Mouse (Mus musculus) layer of hippocampus, adult 2 months (tissue): ENCODE data around the gene Fn1. TPM values are rescaled to one million over a fixed set of nuclear protein-coding genes. Genes with fewer than 3 reads are reported as not detected.

ENCODE experiments used
- DNase-seq, 2 experiments: peaks; one replicate each; pipeline ENCODE4 v3.0.0; 2022; ENCODE audit warnings: low spot score in 2 of 2
- H3K27ac ChIP-seq: fragments of 200-600 bp; 2 replicates; pipeline ENCODE4 v1.8.1; 2022
- H3K4me3 ChIP-seq: fragments of 200-600 bp; 2 replicates; pipeline ENCODE4 v1.8.1; 2022; ENCODE audit warnings: mild to moderate bottlenecking
- CTCF ChIP-seq: fragments of 200-600 bp; conservative IDR thresholded peaks from 2 replicates; pipeline ENCODE4 v1.8.1; 2022; ENCODE audit warnings: antibody characterized with exemption, mild to moderate bottlenecking, moderate library complexity
- total RNA-seq, 2 experiments: library from RNA; stranded (reverse); gene quantifications; 2 replicates each; pipeline ENCODE4 v1.2.3; 2021

Gene Fn1
- total RNA-seq, 2 experiments from 2014 or later = 38.7 to 53.6 TPM

GRCm38 (mm10) chr1:71609916-71610315 lies 43.1 kb downstream of the Fn1 start:
- TF ChIP-seq CTCF = no peak
- Histone ChIP-seq H3K4me3 (no peak overlapping the region), H3K27ac (no peak overlapping the region)
- DNase-seq = no peak

- Histone ChIP-seq H3K27ac (no peak overlapping the region), H3K4me3 (no peak overlapping the region)
- DNase-seq = no peak
- no peak for TF ChIP-seq CTCF
These were observed 43.8 kb downstream of the Fn1 start for GRCm38 (mm10) chr1:71609057-71609775.

GRCm38 (mm10) chr1:71606600-71607325 lies 46.2 kb downstream of the Fn1 start:
- no peak for DNase-seq
- TF ChIP-seq CTCF = no peak
- no peak overlapping the region for H3K4me3 ChIP-seq
- H3K27ac ChIP-seq = no peak overlapping the region

GRCm38 (mm10) chr1:71605751-71606150 lies 47.2 kb downstream of the Fn1 start:
- no peak overlapping the region for H3K27ac ChIP-seq
- no peak for DNase-seq
- no peak overlapping the region for H3K4me3 ChIP-seq
- no peak for TF ChIP-seq CTCF

- DNase-seq = no peak
- TF ChIP-seq CTCF = no peak
- no peak overlapping the region for H3K4me3 ChIP-seq
- H3K27ac ChIP-seq = no peak overlapping the region
These were observed 57.6 kb downstream of the Fn1 start for GRCm38 (mm10) chr1:71595365-71595764.

- TF ChIP-seq CTCF = no peak
- no peak overlapping the region for H3K4me3 ChIP-seq
- H3K27ac ChIP-seq = no peak overlapping the region
- no peak for DNase-seq
These were observed 58.7 kb downstream of the Fn1 start for GRCm38 (mm10) chr1:71594268-71594667.

- H3K27ac ChIP-seq = no peak overlapping the region
- TF ChIP-seq CTCF = no peak
These were observed 59.8 kb downstream of the Fn1 start for GRCm38 (mm10) chr1:71593184-71593583.

GRCm38 (mm10) chr1:71590038-71590437 lies 63.0 kb downstream of the Fn1 start:
- DNase-seq = no peak
- TF ChIP-seq CTCF = no peak
- H3K27ac ChIP-seq = no peak overlapping the region
- H3K4me3 ChIP-seq = no peak overlapping the region

More at GRCm38 (mm10) chr1:71593184-71593583, 59.8 kb downstream of the Fn1 start:
- no peak for DNase-seq
- no peak overlapping the region for H3K4me3 ChIP-seq

GRCm38 (mm10) chr1:71586658-71587057 lies 66.3 kb downstream of the Fn1 start:
- Histone ChIP-seq H3K4me3 (no peak overlapping the region), H3K27ac (no peak overlapping the region)
- DNase-seq = no peak
- no peak for TF ChIP-seq CTCF

- DNase-seq = no peak
- Histone ChIP-seq H3K27ac (no peak overlapping the region), H3K4me3 (no peak overlapping the region)
- TF ChIP-seq CTCF = no peak
These were observed 69.1 kb downstream of the Fn1 start for GRCm38 (mm10) chr1:71583900-71584299.

GRCm38 (mm10) chr1:71583302-71583701 lies 69.7 kb downstream of the Fn1 start:
- Histone ChIP-seq H3K4me3 (no peak overlapping the region), H3K27ac (no peak overlapping the region)

GRCm38 (mm10) chr1:71580408-71580807 lies 72.6 kb downstream of the Fn1 start:
- no peak for TF ChIP-seq CTCF
- Histone ChIP-seq H3K27ac (no peak overlapping the region), H3K4me3 (no peak overlapping the region)
- DNase-seq = no peak

More at GRCm38 (mm10) chr1:71583302-71583701, 69.7 kb downstream of the Fn1 start:
- no peak for TF ChIP-seq CTCF
- DNase-seq = no peak

- Histone ChIP-seq H3K27ac (no peak overlapping the region), H3K4me3 (no peak overlapping the region)
- no peak for DNase-seq
- TF ChIP-seq CTCF = no peak
These were observed 73.5 kb downstream of the Fn1 start for GRCm38 (mm10) chr1:71579526-71579925.

- H3K27ac ChIP-seq = no peak overlapping the region
- DNase-seq = no peak
- no peak for TF ChIP-seq CTCF
- H3K4me3 ChIP-seq = no peak overlapping the region
These were observed 76.2 kb downstream of the Fn1 start for GRCm38 (mm10) chr1:71576837-71577236.
